Mouse (Mus musculus): ENCODE measurements around the gene Tyw3. TPM values are rescaled to one million over a fixed set of nuclear protein-coding genes. Genes with fewer than 3 reads are reported as not detected.

The Tyw3 gene
- polyA plus RNA-seq, 1 experiment from 2014 or later, result 18.9 TPM

GRCm38 (mm10) chr3:154594156-154594555 lies 2.7 kb downstream of the Tyw3 start:
- Histone ChIP-seq H3K4me3 (replicated peaks) (no peak overlapping the region), H3K27me3 (no peaks in the 10 kb centered on the region), H3K4me1 (peaks cover 12% of the 10 kb centered on the region), H3K4me2 (no peak overlapping the region), H3K27ac (no peak overlapping the region), H3K9ac (no peak overlapping the region), H3K36me3 (replicated peaks) (peaks cover 48% of the 10 kb centered on the region), H3K9me3 (no peaks in the 10 kb centered on the region)
- ATAC-seq (ENCODE audit: low FRiP score), result no peak
- 95% methylated on average over 6 of the region's 6 CpGs for WGBS

- no peak overlapping the region for H3K9ac ChIP-seq
- H3K4me1 ChIP-seq, result peaks cover 12% of the 10 kb centered on the region
- ATAC-seq (ENCODE audit: low FRiP score), result no peak
- H3K4me2 ChIP-seq, result no peak overlapping the region
- peaks cover 48% of the 10 kb centered on the region for H3K36me3 ChIP-seq (replicated peaks)
- H3K4me3 ChIP-seq (replicated peaks), result no peak overlapping the region
- H3K27me3 ChIP-seq, result no peaks in the 10 kb centered on the region
- 90% methylated on average over 6 of the region's 6 CpGs for WGBS
- no peak overlapping the region for H3K27ac ChIP-seq
- H3K9me3 ChIP-seq, result no peaks in the 10 kb centered on the region
These were observed 3.3 kb downstream of the Tyw3 start for GRCm38 (mm10) chr3:154593596-154593995.

DNA sequence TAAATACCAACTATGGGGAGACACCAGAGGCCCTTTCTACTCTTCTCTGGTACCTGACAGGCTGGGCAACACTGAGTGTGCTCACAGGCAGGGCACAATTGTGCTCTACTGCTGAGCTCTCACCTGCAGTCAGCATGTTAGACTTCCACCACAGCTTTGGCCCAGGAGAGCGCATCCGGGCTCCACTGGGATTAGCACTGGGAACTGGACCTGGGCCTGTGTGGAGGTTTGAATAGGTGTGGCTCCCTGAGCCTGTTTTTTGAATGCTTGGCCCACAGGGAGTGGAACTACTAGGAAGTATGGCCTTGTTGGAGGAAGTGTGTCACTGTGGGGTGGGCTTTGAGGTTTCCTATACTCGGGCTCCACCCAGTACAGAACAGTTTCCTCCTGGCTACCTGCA lies 5.3 kb downstream of the Tyw3 start:
- Histone ChIP-seq H3K4me3 (replicated peaks) (no peak overlapping the region), H3K4me1 (peaks cover 4% of the 10 kb centered on the region), H3K4me2 (no peak overlapping the region), H3K36me3 (replicated peaks) (peaks cover 66% of the 10 kb centered on the region), H3K27ac (no peak overlapping the region), H3K27me3 (no peaks in the 10 kb centered on the region), H3K9me3 (no peaks in the 10 kb centered on the region), H3K9ac (no peak overlapping the region)
- WGBS, result 95% methylated on average over 3 of the region's 3 CpGs
- ATAC-seq (ENCODE audit: low FRiP score), result no peak

GRCm38 (mm10) chr3:154590971-154591370 lies 5.9 kb downstream of the Tyw3 start:
- peaks cover 71% of the 10 kb centered on the region for H3K36me3 ChIP-seq (replicated peaks)
- H3K4me2 ChIP-seq, result no peak overlapping the region
- H3K27ac ChIP-seq, result no peak overlapping the region
- no peak overlapping the region for H3K4me3 ChIP-seq (replicated peaks)
- no peaks in the 10 kb centered on the region for H3K4me1 ChIP-seq
- WGBS, result 91% methylated on average over 5 of the region's 5 CpGs
- ATAC-seq (ENCODE audit: low FRiP score), result no peak
- H3K9me3 ChIP-seq, result no peaks in the 10 kb centered on the region
- H3K9ac ChIP-seq, result no peak overlapping the region
- H3K27me3 ChIP-seq, result no peaks in the 10 kb centered on the region

DNA sequence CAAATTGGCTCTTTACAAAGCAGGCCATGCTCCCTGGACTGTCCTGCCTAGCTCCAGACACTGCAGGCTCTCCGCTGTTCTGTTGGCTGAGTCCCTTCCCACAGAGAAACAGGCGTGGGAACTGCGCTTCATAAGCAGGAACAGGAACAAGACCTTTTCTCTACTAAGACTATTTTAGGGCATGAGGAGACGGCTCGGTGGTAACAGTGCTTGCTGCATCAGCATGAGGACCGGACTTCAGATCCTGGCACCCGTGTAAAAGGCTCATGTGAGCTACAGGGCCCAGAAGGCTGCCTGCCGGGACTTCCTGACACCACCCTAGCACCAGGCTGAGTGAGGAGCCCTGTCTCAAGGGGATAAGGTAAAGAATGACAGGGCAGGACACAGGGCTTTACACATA lies 12.6 kb downstream of the Tyw3 start:
- H3K36me3 ChIP-seq (replicated peaks), result peaks cover 46% of the 10 kb centered on the region
- 88% methylated on average over 8 of the region's 8 CpGs for WGBS
- H3K27ac ChIP-seq, result no peak overlapping the region
- H3K9me3 ChIP-seq, result no peaks in the 10 kb centered on the region
- H3K4me3 ChIP-seq (replicated peaks), result no peak overlapping the region
- no peaks in the 10 kb centered on the region for H3K27me3 ChIP-seq
- no peak overlapping the region for H3K9ac ChIP-seq
- H3K4me1 ChIP-seq, result no peaks in the 10 kb centered on the region
- no peak for ATAC-seq (ENCODE audit: low FRiP score)
- no peak overlapping the region for H3K4me2 ChIP-seq

- no peak overlapping the region for H3K4me3 ChIP-seq (replicated peaks)
- H3K9ac ChIP-seq, result no peak overlapping the region
- H3K4me2 ChIP-seq, result no peak overlapping the region
- H3K36me3 ChIP-seq (replicated peaks), result peaks cover 16% of the 10 kb centered on the region
- no peak for ATAC-seq (ENCODE audit: low FRiP score)
- 93% methylated on average over 8 of the region's 8 CpGs for WGBS
- H3K27me3 ChIP-seq, result no peaks in the 10 kb centered on the region
- H3K4me1 ChIP-seq, result no peaks in the 10 kb centered on the region; the same call in 1 of the 2 replicates
- H3K27ac ChIP-seq, result no peak overlapping the region
- no peaks in the 10 kb centered on the region for H3K9me3 ChIP-seq
These were observed 19.0 kb downstream of the Tyw3 start for GRCm38 (mm10) chr3:154577895-154578294.

- Histone ChIP-seq H3K27me3 (peaks cover 5% of the 10 kb centered on the region), H3K4me3 (replicated peaks) (no peak overlapping the region), H3K4me2 (no peak overlapping the region), H3K9ac (no peak overlapping the region), H3K4me1 (peaks cover 17% of the 10 kb centered on the region), H3K36me3 (replicated peaks) (peaks cover 1% of the 10 kb centered on the region; the same call in 1 of the 2 replicates), H3K9me3 (no peaks in the 10 kb centered on the region), H3K27ac (no peak overlapping the region)
- ATAC-seq (ENCODE audit: low FRiP score), result no peak
- WGBS, result 74% methylated on average over 6 of the region's 6 CpGs
These were observed 23.2 kb downstream of the Tyw3 start for GRCm38 (mm10) chr3:154573666-154574065.

GRCm38 (mm10) chr3:154572341-154572972 lies 24.4 kb downstream of the Tyw3 start:
- no peak overlapping the region for H3K27ac ChIP-seq
- ATAC-seq (ENCODE audit: low FRiP score), result peak; percentile 87
- H3K4me1 ChIP-seq, result peaks cover 17% of the 10 kb centered on the region
- no peak overlapping the region for H3K4me3 ChIP-seq (replicated peaks)
- WGBS, result 6% methylated on average over 12 of the region's 12 CpGs
- H3K27me3 ChIP-seq, result peaks cover 5% of the 10 kb centered on the region
- H3K9ac ChIP-seq, result no peak overlapping the region
- H3K36me3 ChIP-seq (replicated peaks), result no peaks in the 10 kb centered on the region
- no peaks in the 10 kb centered on the region for H3K9me3 ChIP-seq
- peak overlapping the region; percentile 43 for H3K4me2 ChIP-seq

- H3K27ac ChIP-seq, result no peak overlapping the region
- H3K4me3 ChIP-seq (replicated peaks), result no peak overlapping the region; the same call in 1 of the 2 replicates
- H3K9ac ChIP-seq, result no peak overlapping the region
- no peaks in the 10 kb centered on the region for H3K9me3 ChIP-seq
- peaks cover 17% of the 10 kb centered on the region for H3K4me1 ChIP-seq
- H3K4me2 ChIP-seq, result peak overlapping the region; percentile 44
- 5% methylated on average over 12 of the region's 12 CpGs for WGBS
- ATAC-seq (ENCODE audit: low FRiP score), result no peak
- H3K36me3 ChIP-seq (replicated peaks), result no peaks in the 10 kb centered on the region
- H3K27me3 ChIP-seq, result peaks cover 10% of the 10 kb centered on the region
These were observed 26.1 kb downstream of the Tyw3 start for GRCm38 (mm10) chr3:154570786-154571185.

GRCm38 (mm10) chr3:154570029-154570575 lies 26.8 kb downstream of the Tyw3 start:
- peak overlapping the region; percentile 44; the same call in 1 of the 2 replicates for H3K4me2 ChIP-seq
- no peaks in the 10 kb centered on the region for H3K36me3 ChIP-seq (replicated peaks)
- no peak for ATAC-seq (ENCODE audit: low FRiP score)
- 9% methylated on average over 14 of the region's 14 CpGs for WGBS
- no peaks in the 10 kb centered on the region for H3K9me3 ChIP-seq
- peaks cover 17% of the 10 kb centered on the region for H3K4me1 ChIP-seq
- H3K4me3 ChIP-seq (replicated peaks), result no peak overlapping the region
- peaks cover 10% of the 10 kb centered on the region for H3K27me3 ChIP-seq
- H3K27ac ChIP-seq, result no peak overlapping the region
- H3K9ac ChIP-seq, result no peak overlapping the region

- 65% methylated on average over 3 of the region's 3 CpGs for WGBS
- Histone ChIP-seq H3K4me1 (peaks cover 5% of the 10 kb centered on the region), H3K36me3 (replicated peaks) (no peaks in the 10 kb centered on the region), H3K4me3 (replicated peaks) (no peak overlapping the region), H3K9ac (no peak overlapping the region), H3K9me3 (no peaks in the 10 kb centered on the region), H3K27me3 (peaks cover 5% of the 10 kb centered on the region), H3K4me2 (no peak overlapping the region), H3K27ac (no peak overlapping the region)
- ATAC-seq (ENCODE audit: low FRiP score), result no peak
These were observed 31.5 kb downstream of the Tyw3 start for GRCm38 (mm10) chr3:154565437-154565836.

- H3K27ac ChIP-seq, result no peak overlapping the region
- H3K9me3 ChIP-seq, result no peaks in the 10 kb centered on the region
- H3K4me3 ChIP-seq (replicated peaks), result no peak overlapping the region
- H3K36me3 ChIP-seq (replicated peaks), result no peaks in the 10 kb centered on the region
- no peaks in the 10 kb centered on the region for H3K4me1 ChIP-seq
- WGBS, result 97% methylated on average over 3 of the region's 3 CpGs
- H3K27me3 ChIP-seq, result peaks cover 5% of the 10 kb centered on the region
- H3K9ac ChIP-seq, result no peak overlapping the region
- H3K4me2 ChIP-seq, result no peak overlapping the region
- no peak for ATAC-seq (ENCODE audit: low FRiP score)
These were observed 34.7 kb downstream of the Tyw3 start for GRCm38 (mm10) chr3:154562192-154562591.

DNA sequence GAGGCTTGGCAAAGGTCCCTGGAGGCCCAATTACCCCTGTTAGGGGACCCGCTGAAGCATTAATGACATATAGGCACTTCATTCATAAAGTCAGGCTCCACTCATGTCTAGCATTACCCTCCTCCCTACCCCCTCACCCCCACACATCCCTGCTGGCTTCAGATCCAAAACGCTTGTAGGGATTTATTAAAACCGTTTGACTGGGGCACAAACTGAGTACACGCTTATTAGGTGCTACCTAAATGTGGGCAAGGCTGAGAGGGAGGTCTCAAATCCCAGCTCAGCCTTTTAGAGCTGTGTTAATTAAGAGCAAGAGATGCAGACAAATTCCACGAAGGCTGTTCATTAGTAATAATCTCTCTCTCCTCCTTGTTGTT lies 45.9 kb downstream of the Tyw3 start:
- Histone ChIP-seq H3K4me3 (replicated peaks) (no peak overlapping the region), H3K4me2 (no peak overlapping the region), H3K27me3 (peaks cover 19% of the 10 kb centered on the region), H3K36me3 (replicated peaks) (no peaks in the 10 kb centered on the region), H3K4me1 (peaks cover 40% of the 10 kb centered on the region), H3K27ac (0 out of 2 replicates have a peak overlapping the region, but pooled peaks have one; percentile 31), H3K9me3 (no peaks in the 10 kb centered on the region), H3K9ac (no peak overlapping the region)
- ATAC-seq (ENCODE audit: low FRiP score), result peak; percentile 52; the same call in 1 of the 2 replicates
- WGBS, result 10% methylated on average over 5 of the region's 5 CpGs
